Mouse (Mus musculus) midbrain, embryonic 16.5 days (tissue): ENCODE data around the gene Abca4. TPM values are rescaled to one million over a fixed set of nuclear protein-coding genes. Genes with fewer than 3 reads are reported as not detected.

Experiments used
- ATAC-seq: fragments of 200-750 bp; cut with Nextera tagmentation; 2 replicates; pipeline ENCODE4 v1.8.0; 2017; ENCODE audit warnings: moderate TSS enrichment
- H3K27ac ChIP-seq: fragments of 300-500 bp; sonication (generic); 2 replicates; pipeline ENCODE4 v1.5.1; 2014; ENCODE audit warnings: mild to moderate bottlenecking, low read length, mixed read lengths
- H3K27me3 ChIP-seq: fragments of 300-500 bp; sonication (generic); 2 replicates; pipeline ENCODE4 v1.6.1; 2014; ENCODE audit warnings: low read depth, low read length, mixed read lengths; ENCODE audit not compliant: control insufficient read depth, insufficient read depth
- H3K36me3 ChIP-seq: fragments of 300-500 bp; sonication (generic); 2 replicates; pipeline ENCODE4 v1.6.1; 2014; ENCODE audit warnings: mild to moderate bottlenecking, low read length, moderate library complexity, mixed read lengths; ENCODE audit not compliant: control insufficient read depth, insufficient read depth
- H3K4me1 ChIP-seq: fragments of 300-500 bp; sonication (generic); 2 replicates; pipeline ENCODE4 v1.6.1; 2014; ENCODE audit warnings: mild to moderate bottlenecking, low read length, mixed read lengths; ENCODE audit not compliant: control insufficient read depth, insufficient read depth
- H3K4me2 ChIP-seq: fragments of 300-500 bp; sonication (generic); 2 replicates; pipeline ENCODE4 v1.6.1; 2014; ENCODE audit warnings: mild to moderate bottlenecking, low read length, mixed read lengths
- H3K4me3 ChIP-seq: fragments of 300-500 bp; sonication (generic); 2 replicates; pipeline ENCODE4 v1.5.1; 2014; ENCODE audit warnings: low read depth, mild to moderate bottlenecking, low read length, moderate library complexity, mixed read lengths
- H3K9ac ChIP-seq: fragments of 300-500 bp; sonication (generic); 2 replicates; pipeline ENCODE4 v1.6.1; 2014; ENCODE audit warnings: low read depth, low read length, mixed read lengths
- H3K9me3 ChIP-seq: fragments of 300-500 bp; sonication (generic); replicated peaks from 2 replicates; pipeline ENCODE4 v1.6.1; 2014; ENCODE audit warnings: mild to moderate bottlenecking, low read length, mixed read lengths; ENCODE audit not compliant: control insufficient read depth, poor library complexity, severe bottlenecking
- WGBS: fragments of 180-500 bp; shearing (Covaris S2); extraction: QIAGEN DNeasy Blood & Tissue Kit; methylation state at CpG from one replicate; pipeline ENCODE4 v1.1.7; 2014; 5-methylcytosine and 5-hydroxymethylcytosine counted together
- polyA plus RNA-seq: library from polyadenylated mRNA; unstranded; fragments of >200 nt; fragmentation: Nextera tagmentation; extraction: Ambion mirVana; gene quantifications from 2 replicates; pipeline ENCODE4 v1.2.1, GENCODE M21; 2015

Gene Abca4
- polyA plus RNA-seq, 1 experiment from 2014 or later = 0.93 TPM

- Histone ChIP-seq H3K36me3 (no peaks in the 10 kb centered on the region), H3K4me1 (peaks cover 30% of the 10 kb centered on the region), H3K9me3 (no peaks in the 10 kb centered on the region), H3K9ac (no peak overlapping the region), H3K27ac (no peak overlapping the region), H3K27me3 (peaks cover 31% of the 10 kb centered on the region), H3K4me2 (peak overlapping the region; percentile 15; the same call in 1 of the 2 replicates), H3K4me3 (no peak overlapping the region)
- ATAC-seq = peak; percentile 66
- WGBS = 4% methylated on average over 10 of the region's 10 CpGs
Measured at GRCm38 (mm10) chr3:122046187-122046620, 2.0 kb downstream of the Abca4 start.

- 51% methylated on average over 7 of the region's 7 CpGs for WGBS
- Histone ChIP-seq H3K27ac (no peak overlapping the region), H3K9me3 (no peaks in the 10 kb centered on the region), H3K36me3 (no peaks in the 10 kb centered on the region), H3K4me2 (no peak overlapping the region), H3K4me1 (peaks cover 30% of the 10 kb centered on the region), H3K4me3 (no peak overlapping the region), H3K27me3 (peaks cover 22% of the 10 kb centered on the region), H3K9ac (no peak overlapping the region)
- no peak for ATAC-seq
Measured at GRCm38 (mm10) chr3:122047402-122047801, 3.2 kb downstream of the Abca4 start.

GRCm38 (mm10) chr3:122047921-122048861, 3.9 kb downstream of the Abca4 start:
- peaks cover 17% of the 10 kb centered on the region; the same call in 1 of the 2 replicates for H3K27me3 ChIP-seq
- no peak overlapping the region for H3K9ac ChIP-seq
- H3K4me2 ChIP-seq = no peak overlapping the region
- H3K36me3 ChIP-seq = no peaks in the 10 kb centered on the region
- WGBS = 17% methylated on average over 17 of the region's 17 CpGs
- H3K4me3 ChIP-seq = no peak overlapping the region
- H3K9me3 ChIP-seq = no peaks in the 10 kb centered on the region
- H3K27ac ChIP-seq = no peak overlapping the region
- peaks cover 28% of the 10 kb centered on the region for H3K4me1 ChIP-seq
- ATAC-seq = peak; percentile 69; the same call in 1 of the 2 replicates

- peaks cover 16% of the 10 kb centered on the region; the same call in 1 of the 2 replicates for H3K27me3 ChIP-seq
- H3K27ac ChIP-seq = no peak overlapping the region
- H3K9me3 ChIP-seq = no peaks in the 10 kb centered on the region
- H3K4me3 ChIP-seq = no peak overlapping the region
- H3K36me3 ChIP-seq = no peaks in the 10 kb centered on the region
- WGBS = 50% methylated on average over 6 of the region's 6 CpGs
- no peak overlapping the region for H3K9ac ChIP-seq
- no peak overlapping the region for H3K4me2 ChIP-seq
- H3K4me1 ChIP-seq = peaks cover 19% of the 10 kb centered on the region
- ATAC-seq = no peak
Measured at GRCm38 (mm10) chr3:122049158-122049557, 4.9 kb downstream of the Abca4 start.

- 64% methylated on average over 9 of the region's 9 CpGs for WGBS
- Histone ChIP-seq H3K27ac (no peak overlapping the region), H3K4me1 (no peaks in the 10 kb centered on the region), H3K4me2 (no peak overlapping the region), H3K27me3 (no peaks in the 10 kb centered on the region), H3K36me3 (no peaks in the 10 kb centered on the region), H3K9me3 (no peaks in the 10 kb centered on the region), H3K9ac (no peak overlapping the region), H3K4me3 (no peak overlapping the region)
- no peak for ATAC-seq
Measured at GRCm38 (mm10) chr3:122058439-122059198, 14.4 kb downstream of the Abca4 start.

- 90% methylated on average over 10 of the region's 10 CpGs for WGBS
- H3K9ac ChIP-seq = no peak overlapping the region
- no peak overlapping the region for H3K4me3 ChIP-seq
- no peaks in the 10 kb centered on the region for H3K36me3 ChIP-seq
- ATAC-seq = no peak
- no peak overlapping the region for H3K27ac ChIP-seq
- H3K27me3 ChIP-seq = no peaks in the 10 kb centered on the region
- no peaks in the 10 kb centered on the region for H3K9me3 ChIP-seq
- no peaks in the 10 kb centered on the region for H3K4me1 ChIP-seq
- H3K4me2 ChIP-seq = no peak overlapping the region
Measured at GRCm38 (mm10) chr3:122062586-122062985, 18.3 kb downstream of the Abca4 start.

- no peak overlapping the region for H3K9ac ChIP-seq
- no peak overlapping the region for H3K4me3 ChIP-seq
- no peaks in the 10 kb centered on the region for H3K4me1 ChIP-seq
- no peak overlapping the region for H3K27ac ChIP-seq
- H3K27me3 ChIP-seq = no peaks in the 10 kb centered on the region
- no peaks in the 10 kb centered on the region for H3K36me3 ChIP-seq
- ATAC-seq = no peak
- H3K4me2 ChIP-seq = no peak overlapping the region
- H3K9me3 ChIP-seq = no peaks in the 10 kb centered on the region
- 88% methylated on average over 13 of the region's 13 CpGs for WGBS
Measured at GRCm38 (mm10) chr3:122064556-122065410, 20.5 kb downstream of the Abca4 start.

GRCm38 (mm10) chr3:122071769-122072168, 27.5 kb downstream of the Abca4 start:
- no peaks in the 10 kb centered on the region for H3K36me3 ChIP-seq
- no peak for ATAC-seq
- H3K4me3 ChIP-seq = no peak overlapping the region
- 63% methylated on average over 10 of the region's 10 CpGs for WGBS
- no peaks in the 10 kb centered on the region for H3K27me3 ChIP-seq
- H3K27ac ChIP-seq = no peak overlapping the region
- no peaks in the 10 kb centered on the region for H3K4me1 ChIP-seq
- H3K9ac ChIP-seq = no peak overlapping the region
- no peak overlapping the region for H3K4me2 ChIP-seq
- no peaks in the 10 kb centered on the region for H3K9me3 ChIP-seq
